Mouse (Mus musculus): ENCODE data around the gene Mettl7a1. TPM values are rescaled to one million over a fixed set of nuclear protein-coding genes. Genes with fewer than 3 reads are reported as not detected.

Gene Mettl7a1
- polyA plus RNA-seq, 1 experiment from 2014 or later, result 7.6 TPM

Other genes with a start within 250 kb of the Mettl7a1 start
- gene Atf1, start 76.3 kb upstream of the Mettl7a1 start, polyA plus RNA-seq (2015; fragmentation: Nextera tagmentation; extraction: Ambion mirVana), result 43.9 and 46.2 TPM in 2 replicates
- 0.12 TPM in 1 of 2 replicates, not detected in the other for gene Tmprss12, start 23.3 kb upstream of the Mettl7a1 start, polyA plus RNA-seq (2015; fragmentation: Nextera tagmentation; extraction: Ambion mirVana)
- 0.32 and 0.35 TPM in 2 replicates for gene Mettl7a3, start 30.8 kb downstream of the Mettl7a1 start, polyA plus RNA-seq (2015; fragmentation: Nextera tagmentation; extraction: Ambion mirVana)
- not detected in 2 replicates for gene Methig1, start 49.0 kb downstream of the Mettl7a1 start, polyA plus RNA-seq (2015; fragmentation: Nextera tagmentation; extraction: Ambion mirVana)
- not detected in 2 replicates for gene Mettl7a2, start 49.1 kb downstream of the Mettl7a1 start, polyA plus RNA-seq (2015; fragmentation: Nextera tagmentation; extraction: Ambion mirVana)
- not detected in 2 replicates for gene Higd1c, start 60.4 kb downstream of the Mettl7a1 start, polyA plus RNA-seq (2015; fragmentation: Nextera tagmentation; extraction: Ambion mirVana)
- 0.07 TPM in 1 of 2 replicates, not detected in the other for gene Gm5475, start 118.0 kb downstream of the Mettl7a1 start, polyA plus RNA-seq (2015; fragmentation: Nextera tagmentation; extraction: Ambion mirVana)
- 23.6 and 25.9 TPM in 2 replicates for gene Slc11a2, start 120.9 kb downstream of the Mettl7a1 start, polyA plus RNA-seq (2015; fragmentation: Nextera tagmentation; extraction: Ambion mirVana)
- 29.6 and 30.2 TPM in 2 replicates for gene Letmd1, start 164.9 kb downstream of the Mettl7a1 start, polyA plus RNA-seq (2015; fragmentation: Nextera tagmentation; extraction: Ambion mirVana)
- 17.4 and 18.8 TPM in 2 replicates for gene Csrnp2, start 191.3 kb downstream of the Mettl7a1 start, polyA plus RNA-seq (2015; fragmentation: Nextera tagmentation; extraction: Ambion mirVana)
- 23.0 and 26.6 TPM in 2 replicates for gene Tfcp2, start 247.9 kb downstream of the Mettl7a1 start, polyA plus RNA-seq (2015; fragmentation: Nextera tagmentation; extraction: Ambion mirVana)

Measured in embryonic facial prominence, embryonic 15.5 days (tissue).